Mouse (Mus musculus) heart, adult 18-20 months (tissue): ENCODE measurements around the gene 2810004N23Rik. TPM values are rescaled to one million over a fixed set of nuclear protein-coding genes. Genes with fewer than 3 reads are reported as not detected.
"Not testable (repeated sequence)": the region's sequence is repeated elsewhere in the genome, so short reads cannot be mapped to it uniquely, and the experiment has no call there.

Experiments used
- DNase-seq, 2 experiments: peaks; one replicate each; pipeline ENCODE4 v3.0.0; 2021 to 2022; ENCODE audit warnings: mixed read lengths in 1 of 2
- total RNA-seq, 2 experiments: library from RNA; stranded (reverse); gene quantifications; 2 replicates each; pipeline ENCODE4 v1.2.3; 2021

Gene 2810004N23Rik
- total RNA-seq, 2 experiments from 2014 or later: 44.3 to 48.5 TPM

DNA sequence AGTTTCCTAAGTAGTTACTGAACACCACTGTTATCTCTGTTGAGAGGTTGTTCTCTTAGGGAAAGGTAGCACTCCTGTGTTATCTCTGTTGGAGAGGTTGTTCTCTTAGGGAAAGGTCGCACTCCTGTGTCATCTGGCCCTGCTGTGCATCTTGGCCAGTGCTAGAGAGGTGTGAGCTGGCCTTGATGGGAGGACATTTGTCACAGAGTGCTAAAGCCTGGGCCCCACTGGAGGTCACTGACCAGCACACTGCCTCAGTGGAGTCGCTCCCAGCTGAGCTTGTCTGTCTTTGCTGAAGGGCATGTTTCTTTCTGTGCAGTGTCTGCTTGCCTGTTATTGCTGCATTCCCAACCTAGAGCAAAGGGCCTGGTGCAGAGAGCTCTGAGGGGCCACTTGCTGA lies 4.2 kb upstream of the 2810004N23Rik start:
- no peak for DNase-seq

DNA sequence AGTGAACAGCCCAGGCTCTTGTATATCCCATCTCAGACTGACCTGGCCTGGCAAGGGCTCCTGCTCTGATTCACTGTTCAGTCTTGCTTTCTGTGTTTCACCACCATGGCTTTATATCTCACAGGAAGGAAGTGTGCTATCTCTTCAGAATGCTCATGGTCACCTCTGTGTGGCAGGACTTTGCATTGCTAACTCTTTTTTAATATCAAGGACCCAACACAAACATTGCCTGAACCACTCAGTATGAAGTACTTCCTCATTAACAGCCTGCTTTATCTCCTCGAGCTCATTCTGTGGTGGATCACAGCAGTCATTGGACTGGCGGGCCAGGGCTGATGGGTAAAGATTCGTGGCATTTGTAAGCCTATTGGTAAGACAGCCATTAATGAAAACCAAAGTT lies 3.7 kb upstream of the 2810004N23Rik start:
- DNase-seq: no peak

DNA sequence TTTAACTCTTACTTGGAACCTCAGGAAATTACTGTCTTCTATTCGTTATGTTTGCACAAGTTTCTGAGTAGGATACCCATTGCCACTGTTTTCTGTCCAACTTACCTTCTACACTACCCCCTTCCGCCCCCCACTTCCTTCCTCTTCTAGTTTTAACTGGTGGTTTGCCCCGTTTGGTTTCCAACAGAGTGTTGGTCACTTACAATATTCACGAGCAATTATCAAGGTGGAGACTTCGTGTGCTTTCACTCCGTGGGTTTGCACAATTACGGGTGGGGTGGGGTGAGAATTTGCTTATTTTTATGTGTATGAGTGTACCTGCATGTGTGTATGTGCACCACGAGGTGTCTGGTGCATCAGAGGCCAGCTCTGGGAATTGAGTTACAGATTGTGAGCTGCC lies 809 bp upstream of the 2810004N23Rik start:
- no peak for DNase-seq

DNA sequence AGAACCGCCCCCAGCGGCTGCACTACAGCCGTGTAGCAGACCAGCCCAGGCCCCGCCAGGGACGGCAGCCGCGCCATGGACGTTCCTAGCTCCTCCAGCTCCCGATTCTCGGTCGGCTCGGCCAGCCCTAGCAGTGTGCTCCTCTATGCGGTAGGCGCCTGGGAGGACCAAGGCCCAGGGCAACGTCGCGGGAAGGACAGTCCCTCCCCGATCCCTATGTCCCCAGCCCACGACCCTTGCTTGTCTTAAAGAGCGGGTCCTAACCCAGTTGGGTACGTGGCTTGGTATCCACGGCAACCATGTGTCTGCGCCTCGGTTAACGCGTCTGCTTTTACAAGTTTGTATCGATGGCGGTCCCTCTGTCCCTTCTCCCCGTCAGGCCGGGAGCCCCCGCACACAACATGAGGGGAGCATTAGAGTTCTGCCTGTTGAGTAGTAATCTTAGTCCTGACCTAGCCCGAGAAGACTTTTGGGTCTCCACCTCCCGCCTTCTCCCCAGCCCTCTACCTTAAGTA lies 300 bp upstream of the 2810004N23Rik start:
- DNase-seq: no peak

DNA sequence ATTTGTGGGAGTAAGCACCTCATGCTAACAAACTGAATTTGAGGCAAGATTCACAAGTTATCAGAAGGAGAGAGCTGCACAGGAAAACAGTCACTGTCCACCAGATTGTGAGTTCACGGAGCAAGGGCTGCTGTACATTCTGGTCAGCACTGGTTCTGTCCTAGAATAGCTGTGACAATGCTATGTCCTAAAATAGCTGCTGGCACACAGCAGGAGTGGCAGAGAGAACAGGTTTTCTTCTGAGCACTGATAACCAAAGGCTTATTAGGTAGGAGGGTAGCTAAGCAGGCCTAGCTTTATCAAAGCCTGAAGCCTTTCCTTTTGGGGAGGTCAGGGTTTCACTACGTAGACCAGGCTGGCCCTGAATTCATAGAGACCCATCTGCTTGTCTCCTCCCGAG lies 2.7 kb downstream of the 2810004N23Rik start:
- DNase-seq: peak; percentile 50 to 78

DNA sequence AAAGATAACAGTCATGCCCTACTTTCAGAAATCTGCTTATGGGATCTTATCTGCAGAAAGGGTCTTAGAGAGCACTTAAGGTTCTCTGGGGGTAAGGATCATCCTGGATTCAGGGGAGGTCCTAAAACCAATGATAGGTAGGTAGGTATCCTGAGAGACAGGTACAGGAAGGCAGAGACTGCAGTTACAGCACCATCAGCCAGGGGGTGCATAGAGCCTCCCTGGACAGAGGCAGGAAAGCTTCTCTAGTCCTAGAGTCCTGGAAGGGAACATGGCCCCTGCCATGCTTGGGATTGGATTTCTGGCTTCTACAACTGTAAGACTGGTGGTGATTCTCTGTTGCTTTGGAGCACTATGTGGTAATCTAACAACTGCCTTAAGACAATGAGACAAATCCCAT lies 3.5 kb downstream of the 2810004N23Rik start:
- peak in 1 of 2 experiments; percentile 53 for DNase-seq

DNA sequence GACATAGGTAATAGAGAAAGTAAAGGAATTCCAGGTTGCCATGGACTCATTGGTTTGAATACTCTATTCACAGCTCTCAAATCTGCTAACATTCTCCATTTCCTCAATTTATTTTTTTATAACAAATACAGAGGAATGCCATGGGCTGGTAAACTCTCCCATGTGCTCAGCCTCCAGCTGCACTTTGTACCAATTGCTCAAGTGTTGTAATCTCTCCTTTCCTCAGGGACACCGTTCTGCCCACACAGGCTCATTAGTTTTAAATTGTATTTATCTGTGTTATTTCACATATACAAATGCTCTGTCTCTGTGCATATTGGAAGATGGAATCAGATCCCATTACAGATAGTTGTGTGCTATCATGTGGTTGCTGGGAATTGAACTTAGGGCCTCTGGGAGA lies 9.4 kb downstream of the 2810004N23Rik start:
- no peak for DNase-seq

DNA sequence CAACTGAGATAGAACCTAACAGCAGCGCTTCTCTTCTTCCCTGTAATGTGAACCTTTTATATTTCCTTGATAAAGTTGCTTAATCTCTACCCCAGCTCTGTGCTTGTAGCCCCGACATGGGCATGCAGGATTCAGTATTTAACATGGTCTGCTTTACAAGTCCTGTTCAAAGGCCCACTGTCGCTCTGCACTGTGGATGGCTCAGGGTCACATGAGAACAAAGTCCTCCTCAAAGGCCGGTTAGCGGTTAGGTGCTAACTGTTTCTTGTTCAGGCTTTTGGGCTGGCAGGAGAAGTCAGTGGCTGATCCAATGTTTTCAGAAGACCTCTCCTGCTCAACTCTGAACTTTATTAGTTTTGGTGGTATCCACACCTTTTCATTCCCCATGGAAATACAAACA lies 17.3 kb downstream of the 2810004N23Rik start:
- no peak for DNase-seq

DNA sequence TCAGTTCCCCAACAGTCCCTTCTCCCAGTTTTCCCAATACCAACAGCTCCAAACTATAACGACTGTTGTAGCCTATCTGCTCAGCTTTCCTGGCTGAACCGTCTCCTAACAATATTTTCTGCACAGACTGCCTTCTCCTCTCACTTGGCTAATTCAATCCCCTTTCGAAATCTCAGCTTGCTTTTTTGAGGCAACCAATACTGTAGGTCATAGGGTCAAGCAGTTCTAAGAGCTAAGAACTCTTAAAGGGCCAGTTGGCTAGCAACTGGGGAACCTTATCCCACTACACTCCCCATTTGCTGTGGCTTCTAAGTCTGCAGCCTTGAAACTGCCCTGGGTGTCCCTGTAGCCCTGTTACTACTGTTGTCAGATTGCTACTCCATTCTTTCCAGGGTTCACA lies 17.8 kb downstream of the 2810004N23Rik start:
- DNase-seq: no peak

DNA sequence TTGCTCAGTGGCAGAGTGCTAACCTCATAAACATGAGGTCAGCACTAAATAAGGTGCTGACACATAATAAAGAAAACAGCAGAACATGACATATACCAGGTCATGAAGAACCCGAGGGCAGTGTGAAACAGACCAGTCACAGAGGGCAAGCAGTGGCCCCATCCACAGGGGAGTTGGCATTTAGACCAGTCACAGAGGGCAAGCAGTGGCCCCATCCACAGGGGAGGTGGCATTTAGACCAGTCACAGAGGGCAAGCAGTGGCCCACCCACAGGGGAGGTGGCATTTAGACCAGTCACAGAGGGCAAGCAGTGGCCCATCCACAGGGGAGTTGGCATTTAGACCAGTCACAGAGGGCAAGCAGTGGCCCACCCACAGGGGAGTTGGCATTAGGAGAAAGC lies 20.0 kb downstream of the 2810004N23Rik start:
- DNase-seq: not testable (repeated sequence)

DNA sequence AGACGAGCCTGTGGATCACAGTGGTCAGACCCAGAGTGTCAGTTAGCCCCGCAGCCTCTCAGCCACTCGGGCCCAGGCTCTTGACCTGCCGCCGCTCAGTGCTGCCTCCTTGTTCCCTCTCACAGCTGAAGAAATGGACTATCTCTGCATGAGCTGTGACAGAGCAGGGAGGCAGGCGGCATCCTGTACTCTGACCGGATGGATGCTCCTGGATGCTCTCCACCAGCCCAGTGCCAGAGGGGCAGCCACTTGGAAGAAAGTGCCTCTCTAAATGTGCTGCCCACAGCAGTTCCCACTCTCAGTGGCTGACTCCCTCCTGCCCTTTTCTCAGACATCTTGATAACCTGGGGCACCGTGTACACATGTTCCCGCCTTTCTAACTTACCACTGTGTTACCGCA lies 21.1 kb downstream of the 2810004N23Rik start:
- DNase-seq: no peak

DNA sequence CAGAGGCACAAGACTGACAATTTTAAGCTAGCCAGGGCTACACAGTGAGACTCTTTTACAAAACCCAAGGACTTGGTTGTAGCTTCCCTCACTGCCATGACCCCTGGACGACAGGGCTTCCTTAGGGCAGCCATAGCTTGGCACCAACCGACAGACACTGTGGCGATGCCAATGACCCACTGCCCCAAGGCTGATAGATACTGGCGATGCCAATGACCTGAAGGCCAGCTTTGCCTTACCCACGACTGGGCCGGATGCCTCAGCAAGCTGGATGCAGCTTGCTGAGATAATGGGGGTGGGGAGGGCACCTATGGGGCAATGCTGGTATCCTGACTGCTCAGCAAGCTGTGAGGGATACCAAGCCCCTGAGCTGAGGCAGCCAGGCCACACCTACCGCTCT lies 22.0 kb downstream of the 2810004N23Rik start:
- no peak for DNase-seq

DNA sequence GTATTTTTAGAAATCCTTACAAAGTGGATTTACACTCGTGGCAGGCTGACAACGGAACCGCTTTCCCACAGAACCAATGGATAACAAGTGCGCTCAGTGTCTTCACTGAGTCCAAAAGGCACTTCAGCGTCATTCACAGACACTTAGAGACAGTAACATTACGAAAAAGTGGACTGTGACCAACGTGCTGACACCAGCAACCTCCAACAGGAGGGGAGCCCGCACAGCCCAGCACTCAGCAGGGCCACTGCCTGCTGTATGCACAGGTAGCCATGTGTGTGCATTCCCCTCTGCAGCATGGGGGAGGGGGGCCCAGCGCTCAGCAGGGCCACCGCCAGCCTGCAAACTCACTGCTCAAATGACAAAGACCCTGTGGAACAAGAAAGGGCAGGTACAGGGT lies 23.5 kb downstream of the 2810004N23Rik start:
- DNase-seq: no peak

DNA sequence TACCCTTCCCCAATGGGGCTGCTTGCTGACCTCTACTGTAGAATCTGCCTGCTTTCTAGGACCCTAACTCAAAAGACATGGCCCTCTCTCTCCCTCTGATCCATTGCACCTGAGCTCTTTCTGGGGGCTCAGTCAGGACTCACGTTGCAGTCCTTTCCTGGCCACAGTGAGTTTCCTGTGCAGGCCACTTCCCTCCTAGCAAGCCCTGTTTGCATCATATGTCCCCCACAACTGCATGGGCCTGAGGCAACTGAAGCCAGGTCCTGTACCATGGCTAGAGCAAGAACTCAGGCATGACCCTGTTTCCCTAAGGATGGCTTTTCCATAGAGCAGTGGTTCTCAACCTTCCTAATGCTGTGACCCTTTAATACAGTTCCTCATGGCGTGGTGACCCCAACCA lies 25.0 kb downstream of the 2810004N23Rik start:
- DNase-seq: no peak

DNA sequence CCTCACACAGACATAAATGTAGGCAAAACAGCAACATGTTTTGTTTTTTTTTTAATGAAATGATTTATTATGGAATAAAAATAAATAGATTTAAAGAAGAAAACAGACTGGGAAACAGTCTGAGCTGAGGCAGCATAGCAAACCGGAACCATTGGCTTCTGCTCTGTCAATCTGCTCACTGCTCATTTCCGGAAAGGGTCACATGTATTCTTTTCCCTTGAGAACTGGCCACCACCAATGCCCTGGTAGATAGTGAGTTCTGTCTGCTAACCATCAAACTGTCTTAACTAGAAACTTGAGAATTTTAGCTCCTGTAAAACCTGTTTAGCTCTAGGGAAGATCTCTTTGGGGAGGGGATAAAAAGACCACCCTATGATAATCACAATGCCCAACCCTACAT lies 26.0 kb downstream of the 2810004N23Rik start:
- DNase-seq: no peak

DNA sequence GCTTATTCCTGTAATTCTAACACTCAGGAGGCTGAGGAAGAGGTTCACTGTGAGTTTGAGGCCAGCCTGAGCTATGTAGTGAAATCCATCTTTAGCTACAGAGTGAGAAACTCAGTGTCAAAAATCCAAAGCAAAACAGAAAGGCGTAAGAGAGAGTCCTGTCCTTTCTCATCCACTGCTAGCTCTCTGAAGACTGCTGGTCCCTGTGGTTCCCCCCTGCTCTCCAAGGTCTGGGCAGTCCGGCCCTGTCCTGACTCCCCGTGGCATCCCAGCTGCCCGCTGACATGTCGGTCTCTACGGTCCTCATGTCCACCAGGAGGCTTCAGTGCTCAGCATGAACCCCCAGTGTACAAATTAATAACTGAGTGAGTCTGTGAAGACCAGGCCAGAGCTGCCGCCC lies 26.6 kb downstream of the 2810004N23Rik start:
- DNase-seq: no peak

DNA sequence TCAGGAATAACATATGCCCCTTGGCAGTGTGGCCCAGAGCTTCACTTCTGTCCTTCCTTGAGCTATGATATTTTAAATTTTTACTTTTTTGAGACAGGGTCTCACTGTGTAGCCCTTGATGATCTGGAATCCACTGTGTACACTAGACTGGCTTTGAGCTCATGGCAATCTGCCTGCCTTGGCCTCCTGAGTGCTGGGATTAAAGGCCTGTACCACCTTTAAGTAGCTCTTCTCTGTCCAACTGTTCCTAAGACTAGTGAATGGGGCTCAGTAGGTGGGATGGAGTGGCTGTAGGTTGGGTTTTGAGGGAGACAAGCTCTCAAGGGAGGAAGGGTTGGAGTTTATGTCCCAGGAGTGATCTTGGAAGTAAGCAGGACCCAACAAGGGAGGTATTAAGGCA lies 27.1 kb downstream of the 2810004N23Rik start:
- no peak for DNase-seq

DNA sequence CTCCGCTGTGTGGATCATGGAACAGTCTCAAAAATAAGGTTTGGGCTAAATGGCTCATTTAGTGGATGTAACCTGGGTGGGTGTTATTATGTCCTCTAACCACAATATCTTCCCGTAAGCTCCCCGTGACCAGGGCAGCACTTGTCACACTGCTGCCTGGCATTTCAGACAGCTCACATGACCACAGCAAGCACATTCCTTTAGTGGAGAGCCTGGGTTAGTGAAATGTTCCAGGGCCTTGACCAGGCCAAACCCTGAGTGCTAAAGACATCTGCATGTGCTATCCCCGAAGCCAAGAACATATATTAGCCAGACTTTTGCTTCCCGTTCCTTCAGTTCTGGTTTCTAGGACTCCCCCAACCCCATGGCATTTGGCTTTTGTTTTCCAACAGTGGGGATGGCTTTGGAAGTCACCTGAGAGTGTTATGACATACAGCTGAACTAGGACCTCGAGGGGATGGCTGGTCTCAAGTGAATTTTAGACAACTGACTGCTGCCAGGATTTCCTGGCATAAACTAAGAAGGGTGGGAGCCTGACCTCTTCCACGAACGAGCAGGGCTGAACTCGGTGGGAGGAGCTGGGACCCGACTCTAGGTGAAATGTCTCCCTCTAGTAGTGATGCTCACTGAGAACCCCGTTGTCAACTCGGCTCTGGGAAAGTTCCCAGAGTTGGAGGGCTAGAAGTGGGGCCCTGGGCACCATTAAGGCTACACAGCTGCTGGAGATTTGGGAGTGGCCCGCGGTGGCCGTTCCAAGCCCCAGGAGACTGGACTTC lies 29.3 kb downstream of the 2810004N23Rik start:
- DNase-seq: peak; percentile 72 to 73

DNA sequence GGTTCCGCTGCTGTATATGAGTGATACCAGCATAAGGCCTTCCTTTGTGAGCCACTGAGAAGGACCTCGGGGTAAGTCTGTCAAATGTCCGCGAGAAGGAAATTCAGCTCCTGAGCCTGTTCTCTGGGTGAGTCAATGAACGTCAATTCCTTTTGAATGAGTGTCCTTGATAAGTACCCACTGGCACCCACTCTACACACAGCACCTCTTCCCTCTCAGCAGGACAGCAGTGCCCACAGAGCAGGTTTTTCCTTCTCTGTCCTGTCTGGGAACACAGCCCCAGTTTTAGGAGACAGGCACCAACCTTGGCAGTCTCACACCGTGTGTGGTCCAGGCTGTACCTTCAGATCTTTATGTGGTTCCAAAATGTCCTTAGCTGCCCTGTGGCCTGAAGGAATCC lies 31.0 kb downstream of the 2810004N23Rik start:
- DNase-seq: peak; percentile 27 to 57

DNA sequence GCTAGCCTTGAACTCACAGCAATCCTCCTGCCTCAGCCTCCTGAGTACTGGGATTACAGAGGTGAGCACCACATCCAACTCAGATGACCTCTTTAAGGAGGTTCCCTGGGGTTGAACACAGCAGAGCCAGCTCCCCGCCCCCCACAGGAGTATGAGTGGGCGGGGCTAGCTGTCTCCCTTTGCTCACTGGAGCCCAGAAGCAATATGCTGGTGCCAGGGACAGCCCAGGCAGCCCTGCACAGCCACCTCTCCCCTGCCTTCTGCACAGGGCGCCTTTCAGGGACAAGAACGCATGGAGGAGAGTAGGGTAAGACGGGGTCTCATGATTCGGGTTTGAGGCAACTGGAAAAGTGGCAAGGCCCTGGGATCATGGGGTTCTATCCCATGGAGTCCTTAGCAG lies 31.4 kb downstream of the 2810004N23Rik start:
- no peak for DNase-seq

DNA sequence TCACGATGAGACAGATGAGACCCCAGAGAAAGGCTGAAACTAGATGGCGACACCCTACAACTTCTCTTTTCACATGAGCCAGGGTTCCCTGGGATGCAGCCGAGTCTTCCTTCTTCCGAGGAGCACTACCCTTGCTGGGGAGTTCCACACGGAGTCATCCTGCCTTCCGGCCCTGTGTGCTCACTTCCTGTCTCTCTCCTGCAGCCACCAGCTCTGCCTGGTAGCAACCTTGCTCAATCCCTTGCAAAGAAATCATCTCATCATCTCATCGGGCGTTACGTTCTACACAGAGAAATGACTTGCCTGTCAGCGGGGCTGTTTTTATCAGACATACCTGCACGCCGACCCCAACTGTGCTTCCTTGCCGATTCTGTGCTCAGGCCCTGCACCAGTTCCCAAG lies 32.9 kb downstream of the 2810004N23Rik start:
- no peak for DNase-seq

DNA sequence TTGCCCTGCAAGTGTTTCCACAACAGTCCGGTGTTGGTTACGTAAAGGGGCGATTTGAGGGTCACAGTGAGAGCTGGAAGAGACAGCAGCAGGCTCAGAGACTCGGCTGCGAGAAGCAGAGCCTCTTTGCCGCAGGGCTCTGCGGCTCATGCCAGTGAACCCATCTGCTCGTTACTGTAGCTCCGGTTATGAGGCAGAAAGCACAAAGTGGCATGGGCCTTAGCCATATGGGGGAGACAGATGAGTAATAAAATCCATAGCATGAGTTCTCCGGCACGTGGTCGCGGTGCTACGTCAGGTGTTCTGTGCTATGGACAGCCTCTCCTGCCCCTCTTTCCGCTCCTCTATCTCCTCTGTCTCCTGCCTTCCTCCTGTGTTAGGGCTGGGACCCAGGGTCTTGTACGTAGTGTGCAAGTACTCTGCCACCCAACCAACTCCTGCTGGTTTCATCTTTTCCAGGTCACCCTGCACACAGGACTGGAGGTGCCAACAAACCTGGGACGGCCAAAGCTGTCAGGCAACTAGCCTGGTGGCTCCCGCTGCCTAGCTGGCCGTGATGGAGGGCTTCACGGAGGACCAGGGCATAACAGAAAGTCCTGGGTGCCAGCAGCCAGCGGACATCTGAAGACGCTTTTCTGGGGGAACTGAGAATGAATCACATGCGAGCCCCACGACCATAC lies 34.2 kb downstream of the 2810004N23Rik start:
- DNase-seq: no peak

DNA sequence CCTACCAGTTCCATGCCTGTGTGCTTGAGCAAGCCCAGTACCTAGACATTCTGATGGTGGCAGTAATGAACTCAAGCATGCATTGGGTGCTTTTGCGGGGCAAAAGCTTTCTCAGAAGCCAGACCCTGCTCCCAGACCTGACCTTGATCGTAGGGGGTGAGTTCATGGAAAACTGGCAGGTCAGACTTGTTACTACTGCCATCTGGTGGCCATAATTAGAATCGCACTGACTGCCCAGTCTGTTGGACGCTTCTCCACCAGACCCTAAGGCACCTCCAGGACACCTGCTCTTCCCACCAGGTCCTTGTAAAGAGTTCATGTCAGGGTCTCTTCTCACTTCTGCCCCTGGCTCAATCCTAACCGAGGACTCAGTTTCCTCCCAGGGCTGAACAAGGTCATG lies 35.5 kb downstream of the 2810004N23Rik start:
- peak; percentile 58 to 74 for DNase-seq

DNA sequence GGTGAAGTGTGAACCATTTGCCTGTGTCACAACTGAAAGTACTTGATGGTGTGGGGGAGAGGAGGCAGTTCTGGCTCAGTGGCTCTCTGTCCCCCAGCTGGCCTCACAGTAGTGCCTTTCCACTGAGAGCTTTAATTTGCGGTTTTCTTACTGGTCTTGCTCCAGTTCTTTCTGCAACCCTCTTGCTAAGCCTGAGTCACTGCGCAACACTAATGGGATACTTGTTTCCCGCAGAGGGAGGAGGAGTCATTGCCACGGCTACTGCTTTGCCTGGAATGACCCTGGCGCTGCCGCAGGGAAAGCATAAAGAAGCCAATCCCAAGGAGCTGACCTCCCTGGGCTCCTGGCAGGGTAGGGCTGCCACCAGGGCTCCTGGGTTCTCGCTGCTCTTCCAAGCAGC lies 36.3 kb downstream of the 2810004N23Rik start:
- DNase-seq: peak; percentile 35 to 64
